Mouse (Mus musculus) leukemia stem cell, adult 10-12 weeks (primary cell): ENCODE data around the gene 2210407C18Rik. TPM values are rescaled to one million over a fixed set of nuclear protein-coding genes. Genes with fewer than 3 reads are reported as not detected.

Experiments
- polyA plus RNA-seq: library from polyadenylated mRNA; stranded (reverse); fragments of >175 nt; gene quantifications from 2 replicates; pipeline ENCODE4 v1.2.3, GENCODE M21; 2012; ENCODE audit warnings: low replicate concordance

The 2210407C18Rik gene
- polyA plus RNA-seq, result not detected in 2 replicates

DNA sequence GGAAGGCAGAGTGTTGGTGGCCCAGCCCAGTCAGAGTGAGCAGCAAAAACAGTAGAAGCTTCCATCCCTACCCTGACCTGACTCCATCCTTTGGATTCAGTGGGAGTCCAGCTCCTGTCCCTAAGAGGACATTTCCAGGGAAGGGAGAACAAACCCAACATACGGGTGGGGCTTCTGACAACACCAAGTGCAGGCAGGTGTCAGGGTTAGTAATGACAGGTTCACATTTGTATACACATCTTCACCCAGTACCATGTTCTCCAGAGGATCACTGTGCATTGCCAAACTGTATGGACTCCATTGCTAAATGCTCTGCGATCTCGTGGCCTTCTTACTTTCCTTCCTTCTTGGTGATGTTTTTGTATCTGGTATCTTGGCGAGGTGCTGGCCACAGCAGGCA lies at the start of gene 2210407C18Rik:
Gene 2210407C18Rik, minus strand, starts transcription at position 101 of the 400 bp plus-strand sequence.

DNA sequence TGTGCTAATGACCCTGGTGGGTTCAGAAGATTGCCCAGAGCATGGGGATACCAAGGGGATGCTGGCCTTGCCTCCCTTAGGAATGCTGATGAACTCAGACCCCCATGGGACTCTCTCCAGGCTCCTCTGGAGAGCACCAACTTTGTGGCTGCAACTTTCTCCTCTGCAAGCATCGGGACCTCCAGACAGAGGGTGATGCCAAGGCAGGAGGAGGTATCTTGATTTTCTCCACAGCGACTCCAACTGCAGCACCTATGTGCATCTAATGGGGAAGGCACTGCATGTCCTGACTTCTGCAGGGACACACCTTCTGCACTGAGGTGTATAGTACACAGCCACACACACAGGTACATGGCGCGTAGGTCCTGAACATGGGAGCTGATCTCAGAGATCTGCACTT lies 42.7 kb upstream of the 2210407C18Rik start, which contains the start of gene Olfr322:
Gene Olfr322, plus strand, starts transcription at position 187 of the 400 bp plus-strand sequence.

DNA sequence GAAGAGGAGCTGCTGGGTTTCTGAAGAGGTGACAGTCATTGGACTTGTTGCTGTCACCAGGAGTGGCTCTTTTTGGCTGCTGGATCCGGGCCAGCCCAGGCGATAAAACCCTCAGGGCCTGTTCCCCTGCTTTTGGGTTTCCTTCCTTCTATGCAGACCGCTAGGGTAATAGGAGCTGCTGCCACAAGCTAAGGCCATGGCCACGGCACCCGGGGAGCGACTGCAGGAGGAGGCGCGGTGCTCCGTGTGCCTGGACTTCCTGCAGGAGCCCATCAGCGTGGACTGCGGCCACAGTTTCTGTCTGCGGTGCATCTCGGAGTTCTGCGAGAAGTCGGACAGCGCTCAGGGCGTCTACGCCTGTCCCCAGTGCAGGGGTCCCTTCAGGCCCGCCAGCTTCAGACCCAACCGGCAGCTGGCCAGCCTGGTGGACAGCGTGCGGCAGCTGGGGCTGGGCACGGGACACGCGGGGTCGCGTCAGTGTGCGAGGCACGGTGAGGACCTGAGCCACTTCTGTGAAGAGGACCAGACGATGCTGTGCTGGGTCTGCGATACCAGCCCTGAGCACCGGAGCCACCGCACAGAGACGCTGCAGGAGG lies 24.5 kb upstream of the 2210407C18Rik start, which contains the start of gene Trim58:
Gene Trim58, plus strand, starts transcription at position 194 of the 596 bp plus-strand sequence.

DNA sequence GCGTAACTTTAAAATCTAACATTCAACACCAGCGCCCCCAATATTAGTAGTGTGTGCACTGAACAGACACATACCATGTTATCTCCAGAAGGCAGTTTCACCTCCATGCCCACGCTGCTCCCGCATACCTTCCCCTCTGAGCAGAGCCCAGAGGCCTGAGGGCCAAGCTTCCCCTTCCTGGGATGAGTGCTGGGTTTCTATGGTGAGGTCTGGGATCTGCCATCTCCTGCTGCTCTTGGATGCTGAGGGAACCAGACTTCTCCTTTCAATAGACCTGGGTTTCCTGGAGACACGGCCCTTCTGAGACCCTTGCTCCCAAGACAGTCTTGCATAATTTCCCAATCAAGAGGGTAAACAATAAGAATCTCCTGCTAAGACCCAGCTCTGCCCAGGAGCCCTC lies 14.5 kb upstream of the 2210407C18Rik start, which contains the start of gene Olfr323:
Gene Olfr323, minus strand, starts transcription at position 101 of the 400 bp plus-strand sequence.

DNA sequence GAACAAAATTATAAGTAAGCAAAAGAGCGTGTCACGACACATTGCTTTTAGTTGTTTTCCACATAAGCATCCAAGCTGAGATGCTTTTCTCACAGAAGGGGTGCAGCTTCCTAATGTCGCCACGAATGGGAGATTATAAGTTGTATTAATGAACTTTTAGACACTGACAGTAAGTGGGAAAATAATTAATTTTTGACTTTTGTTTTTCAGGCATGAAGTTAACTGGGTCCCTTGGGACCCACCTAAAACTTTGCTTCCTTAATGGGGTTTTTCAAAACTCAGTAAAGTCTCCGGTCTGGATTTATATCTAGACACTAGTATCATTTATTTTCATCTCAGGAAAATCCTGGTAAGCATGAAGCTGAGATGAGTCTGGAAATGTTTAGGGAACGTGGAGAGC lies 21.1 kb downstream of the 2210407C18Rik start, which contains the start of gene Olfr324:
Gene Olfr324, plus strand, starts transcription at position 301 of the 400 bp plus-strand sequence.

DNA sequence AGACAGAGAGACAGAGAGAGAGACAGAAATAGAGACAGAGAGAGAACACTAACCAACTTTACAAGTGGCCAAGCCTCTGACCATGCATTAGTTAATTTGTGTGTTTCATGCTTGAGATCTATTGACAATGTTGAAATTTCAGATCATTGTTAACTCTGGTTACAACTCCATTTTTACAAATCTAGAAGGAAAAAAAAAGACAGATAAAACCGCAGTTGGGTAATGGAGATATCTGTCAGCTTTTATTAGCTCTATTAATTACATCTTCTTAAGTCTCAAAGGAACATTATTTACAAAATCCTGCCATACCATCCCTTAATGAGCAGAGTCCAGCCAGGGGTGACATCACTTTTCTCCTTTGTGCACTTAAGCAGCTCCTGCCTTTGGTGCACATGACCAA lies 38.4 kb downstream of the 2210407C18Rik start, which contains the start of gene Olfr325:
Gene Olfr325, plus strand, starts transcription at position 301 of the 400 bp plus-strand sequence.

DNA sequence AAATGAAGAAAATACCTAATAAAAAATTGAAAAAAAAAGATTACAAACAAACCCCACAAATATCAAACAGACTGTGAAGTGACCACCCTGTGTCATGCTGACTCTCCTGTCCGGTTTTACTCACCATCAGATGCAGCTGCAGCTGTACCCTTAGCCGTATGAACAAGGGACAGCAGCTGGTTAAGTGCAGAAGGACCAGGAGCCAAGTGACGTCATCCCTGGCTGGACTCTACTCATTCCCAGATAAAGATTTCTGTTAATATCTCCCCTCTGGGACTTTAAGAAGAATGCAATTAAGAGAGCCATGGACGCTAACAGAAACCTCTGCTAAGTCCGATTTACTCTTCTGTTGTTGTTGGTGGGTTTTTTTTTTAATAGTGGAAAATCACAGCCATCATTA lies 45.5 kb downstream of the 2210407C18Rik start, which contains the start of gene Olfr224:
Gene Olfr224, minus strand, starts transcription at position 149 of the 400 bp plus-strand sequence.

Other genes starting within 250 kb of the 2210407C18Rik start
- not detected in 2 replicates for gene Lypd8, start 237.0 kb downstream of the 2210407C18Rik start, polyA plus RNA-seq
- gene 1810065E05Rik, start 195.0 kb downstream of the 2210407C18Rik start, polyA plus RNA-seq, result not detected in 2 replicates
- gene Gm12253, start 183.5 kb downstream of the 2210407C18Rik start, polyA plus RNA-seq, result not detected in 2 replicates
- gene Lypd9, start 163.2 kb downstream of the 2210407C18Rik start, polyA plus RNA-seq, result not detected in 2 replicates
- not detected in 2 replicates for gene Olfr30, start 153.8 kb downstream of the 2210407C18Rik start, polyA plus RNA-seq
- gene Olfr332, start 123.5 kb downstream of the 2210407C18Rik start, polyA plus RNA-seq, result not detected in 2 replicates
- gene Olfr331, start 113.5 kb downstream of the 2210407C18Rik start, polyA plus RNA-seq, result not detected in 2 replicates
- gene Olfr330, start 81.2 kb downstream of the 2210407C18Rik start, polyA plus RNA-seq, result not detected in 2 replicates
- gene Olfr329-ps, start 69.7 kb downstream of the 2210407C18Rik start, polyA plus RNA-seq, result not detected in 2 replicates
- not detected in 2 replicates for gene Olfr328, start 60.4 kb downstream of the 2210407C18Rik start, polyA plus RNA-seq
- not detected in 2 replicates for gene Olfr224, start 45.5 kb downstream of the 2210407C18Rik start, polyA plus RNA-seq
- gene Olfr325, start 38.3 kb downstream of the 2210407C18Rik start, polyA plus RNA-seq, result not detected in 2 replicates
- gene Olfr324, start 21.0 kb downstream of the 2210407C18Rik start, polyA plus RNA-seq, result not detected in 2 replicates
- gene Olfr323, start 14.4 kb upstream of the 2210407C18Rik start, polyA plus RNA-seq, result not detected in 2 replicates
- 6.6 and 10.6 TPM in 2 replicates for gene Trim58, start 24.4 kb upstream of the 2210407C18Rik start, polyA plus RNA-seq
- not detected in 2 replicates for gene Olfr322, start 42.7 kb upstream of the 2210407C18Rik start, polyA plus RNA-seq
- gene Olfr320, start 65.0 kb upstream of the 2210407C18Rik start, polyA plus RNA-seq, result not detected in 2 replicates
- gene Olfr319, start 83.1 kb upstream of the 2210407C18Rik start, polyA plus RNA-seq, result not detected in 2 replicates
- gene Olfr318, start 107.9 kb upstream of the 2210407C18Rik start, polyA plus RNA-seq, result not detected in 2 replicates
- not detected in 2 replicates for gene Olfr317, start 123.1 kb upstream of the 2210407C18Rik start, polyA plus RNA-seq
- gene Olfr316, start 136.7 kb upstream of the 2210407C18Rik start, polyA plus RNA-seq, result not detected in 2 replicates
- gene Olfr315, start 157.1 kb upstream of the 2210407C18Rik start, polyA plus RNA-seq, result not detected in 2 replicates
- gene Olfr314, start 166.9 kb upstream of the 2210407C18Rik start, polyA plus RNA-seq, result not detected in 2 replicates
- not detected in 2 replicates for gene Fam183b, start 185.9 kb upstream of the 2210407C18Rik start, polyA plus RNA-seq
- not detected in 2 replicates for gene Olfr313, start 198.9 kb upstream of the 2210407C18Rik start, polyA plus RNA-seq
- not detected in 2 replicates for gene Olfr312, start 213.2 kb upstream of the 2210407C18Rik start, polyA plus RNA-seq
- not detected in 2 replicates for gene Olfr311, start 223.2 kb upstream of the 2210407C18Rik start, polyA plus RNA-seq
- 0.10 and 0.71 TPM in 2 replicates for gene Gm12258, start 231.1 kb upstream of the 2210407C18Rik start, polyA plus RNA-seq